Mouse (Mus musculus): Measurements from ENCODE around the gene Man1a2. TPM values are rescaled to one million over a fixed set of nuclear protein-coding genes. Genes with fewer than 3 reads are reported as not detected.

The Man1a2 gene
- polyA plus RNA-seq, 1 experiment from 2014 or later = 74.4 TPM

DNA sequence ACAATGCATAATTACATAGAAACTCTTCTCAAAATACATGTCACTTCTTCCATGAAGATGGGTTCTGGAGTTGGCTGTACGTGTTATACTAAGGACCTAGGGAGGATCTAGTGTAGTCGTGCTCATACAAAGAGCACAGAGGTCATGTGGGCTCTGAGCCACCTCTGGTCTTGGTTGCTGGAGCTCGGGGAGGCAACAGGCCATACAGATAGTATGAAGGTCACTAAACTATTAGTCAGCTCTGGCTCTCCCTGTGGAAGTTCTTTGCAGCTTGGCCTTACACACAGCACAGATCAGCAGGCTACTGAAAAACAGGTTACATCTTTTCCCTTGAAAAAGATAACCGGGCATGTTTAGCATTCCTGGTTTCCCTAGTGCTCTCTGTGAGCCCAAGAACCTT lies 50.5 kb downstream of the Man1a2 start:
- WGBS = 93% methylated on average over 4 of the region's 4 CpGs
- DNase-seq (ENCODE audit: low spot score) = no peak
- H3K9ac ChIP-seq (replicated peaks; ENCODE audit: low read depth) = no peak overlapping the region
- no peak overlapping the region for H3K27ac ChIP-seq (ENCODE audit: low read length)
- H3K9me3 ChIP-seq (ENCODE audit: low read length) = no peaks in the 10 kb centered on the region
- no peak overlapping the region for H3K4me2 ChIP-seq (replicated peaks; ENCODE audit: low read depth, low read length)
- H3K4me3 ChIP-seq (ENCODE audit: low read depth, low read length) = no peak overlapping the region
- H3K36me3 ChIP-seq (ENCODE audit: insufficient read depth, low read length) = no peaks in the 10 kb centered on the region
- no peak for ATAC-seq
- no peak for TF ChIP-seq EP300 (IDR thresholded peaks at IDR 0.05)
- no peaks in the 10 kb centered on the region for H3K27me3 ChIP-seq (replicated peaks; ENCODE audit: insufficient read depth, low read length)
- H3K4me1 ChIP-seq (ENCODE audit: insufficient read depth, low read depth, low read length) = no peaks in the 10 kb centered on the region

DNA sequence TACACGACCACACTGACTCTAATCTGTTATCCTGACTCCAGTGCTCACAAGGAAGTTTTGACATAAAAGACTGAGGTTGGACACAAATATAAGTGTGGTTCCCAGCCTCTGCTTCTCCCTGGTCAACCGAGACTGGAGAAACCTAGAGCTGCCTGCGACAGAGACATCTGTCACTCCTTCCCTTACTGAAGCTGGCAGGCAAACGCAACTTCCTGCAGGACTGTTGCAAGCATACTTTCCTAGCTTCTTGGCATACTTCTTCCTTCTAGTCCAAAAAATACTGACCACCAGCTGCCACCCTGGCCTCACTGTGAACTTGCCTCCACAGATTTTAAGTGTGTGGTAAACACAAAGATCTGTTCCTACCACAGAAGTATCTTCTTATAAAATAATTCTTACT lies 66.8 kb downstream of the Man1a2 start:
- TF ChIP-seq EP300 (IDR thresholded peaks at IDR 0.05) = no peak
- TF ChIP-seq CTCF (IDR thresholded peaks at IDR 0.05) = no peak
- H3K4me3 ChIP-seq (ENCODE audit: low read depth, low read length) = no peak overlapping the region
- H3K27me3 ChIP-seq (replicated peaks; ENCODE audit: insufficient read depth, low read length) = no peaks in the 10 kb centered on the region
- 37% methylated on average over 4 of the region's 4 CpGs for WGBS
- no peaks in the 10 kb centered on the region for H3K36me3 ChIP-seq (ENCODE audit: insufficient read depth, low read length)
- DNase-seq (ENCODE audit: low spot score) = peak; percentile 54
- no peaks in the 10 kb centered on the region for H3K4me1 ChIP-seq (ENCODE audit: insufficient read depth, low read depth, low read length)
- H3K9me3 ChIP-seq (ENCODE audit: low read length) = no peaks in the 10 kb centered on the region
- peak; percentile 48 for ATAC-seq
- no peak overlapping the region for H3K4me2 ChIP-seq (replicated peaks; ENCODE audit: low read depth, low read length)
- no peak overlapping the region for H3K27ac ChIP-seq (ENCODE audit: low read length)
- no peak overlapping the region for H3K9ac ChIP-seq (replicated peaks; ENCODE audit: low read depth)

DNA sequence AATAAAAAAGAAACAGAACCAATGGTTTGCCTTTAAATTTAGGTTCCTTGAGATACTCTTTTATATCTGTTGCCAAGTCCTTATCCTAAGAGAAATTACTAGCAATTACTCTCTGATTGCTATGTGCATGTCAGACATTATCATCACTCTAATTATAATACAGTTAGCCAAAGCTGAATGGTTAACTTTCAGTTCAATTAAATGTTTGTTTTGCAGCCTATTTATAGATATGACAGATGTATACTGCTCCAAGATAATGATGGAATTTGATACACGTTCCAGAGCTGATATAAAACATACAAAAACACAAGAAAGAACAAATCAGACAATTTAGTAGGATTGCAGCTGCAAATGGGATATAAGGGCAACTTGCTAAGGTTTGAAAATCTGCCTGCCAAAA lies 74.4 kb downstream of the Man1a2 start:
- H3K36me3 ChIP-seq (ENCODE audit: insufficient read depth, low read length) = no peaks in the 10 kb centered on the region
- 42% methylated on average over 1 of the region's 1 CpGs for WGBS
- H3K9ac ChIP-seq (replicated peaks; ENCODE audit: low read depth) = no peak overlapping the region
- ATAC-seq = no peak
- no peaks in the 10 kb centered on the region for H3K27me3 ChIP-seq (replicated peaks; ENCODE audit: insufficient read depth, low read length)
- H3K4me2 ChIP-seq (replicated peaks; ENCODE audit: low read depth, low read length) = no peak overlapping the region
- DNase-seq (ENCODE audit: low spot score) = no peak
- H3K4me3 ChIP-seq (ENCODE audit: low read depth, low read length) = no peak overlapping the region
- TF ChIP-seq EP300 (IDR thresholded peaks at IDR 0.05) (no peak), CTCF (IDR thresholded peaks at IDR 0.05) (no peak)
- H3K9me3 ChIP-seq (ENCODE audit: low read length) = no peaks in the 10 kb centered on the region
- no peak overlapping the region for H3K27ac ChIP-seq (ENCODE audit: low read length)
- no peaks in the 10 kb centered on the region for H3K4me1 ChIP-seq (ENCODE audit: insufficient read depth, low read depth, low read length)

DNA sequence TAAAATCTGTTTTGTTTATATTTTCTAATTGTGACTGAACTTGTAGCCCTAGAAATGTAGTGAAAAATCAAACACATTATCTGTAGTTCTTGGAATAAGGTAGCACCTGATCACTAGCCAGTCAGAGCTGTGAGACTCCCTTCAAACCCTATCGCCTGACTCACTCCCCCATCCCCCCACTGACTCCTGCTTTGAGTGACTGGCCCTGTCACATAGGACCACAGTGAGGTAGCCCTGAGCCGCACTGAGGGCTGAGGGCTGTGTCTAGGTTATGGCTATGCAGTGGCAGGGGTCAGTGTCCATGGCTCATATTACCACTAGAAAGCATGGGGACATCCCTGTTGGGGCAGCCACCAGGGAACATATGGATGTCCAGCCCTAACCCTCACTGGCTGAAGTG lies 80.8 kb downstream of the Man1a2 start:
- 68% methylated on average over 2 of the region's 2 CpGs for WGBS
- Histone ChIP-seq H3K36me3 (ENCODE audit: insufficient read depth, low read length) (no peaks in the 10 kb centered on the region), H3K4me2 (replicated peaks; ENCODE audit: low read depth, low read length) (no peak overlapping the region), H3K9ac (replicated peaks; ENCODE audit: low read depth) (no peak overlapping the region), H3K27ac (ENCODE audit: low read length) (no peak overlapping the region), H3K4me1 (ENCODE audit: insufficient read depth, low read depth, low read length) (no peaks in the 10 kb centered on the region), H3K27me3 (replicated peaks; ENCODE audit: insufficient read depth, low read length) (no peaks in the 10 kb centered on the region), H3K4me3 (ENCODE audit: low read depth, low read length) (no peak overlapping the region), H3K9me3 (ENCODE audit: low read length) (no peaks in the 10 kb centered on the region)
- DNase-seq (ENCODE audit: low spot score) (peak; percentile 8), ATAC-seq (no peak)
- TF ChIP-seq CTCF (IDR thresholded peaks at IDR 0.05) (no peak), EP300 (IDR thresholded peaks at IDR 0.05) (no peak)

DNA sequence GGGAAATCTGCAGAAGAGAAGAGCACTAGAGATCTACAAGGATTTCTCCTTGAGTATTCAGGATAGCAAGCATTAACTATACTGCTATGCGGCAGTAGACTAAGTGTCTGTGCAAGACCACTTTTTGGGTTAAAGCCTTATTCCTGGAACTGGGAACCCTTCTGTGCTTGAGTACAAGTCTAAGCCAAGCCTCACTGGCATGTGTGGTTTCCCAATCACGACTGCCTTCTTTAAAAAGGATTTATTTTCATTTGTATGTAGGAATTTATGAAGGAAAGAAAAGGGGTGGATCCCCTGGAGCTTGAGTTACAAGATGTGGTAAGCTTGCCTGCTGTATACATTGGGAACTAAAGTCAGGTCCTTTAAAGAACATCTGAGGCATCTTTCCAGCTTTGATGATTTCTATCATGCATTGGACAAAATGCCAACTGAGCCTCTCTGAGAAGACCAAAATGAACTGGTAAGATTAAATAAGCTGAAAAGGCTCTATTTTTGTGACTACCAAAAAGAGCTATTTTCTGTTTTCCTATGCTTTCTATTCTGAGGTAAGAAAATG lies 86.0 kb downstream of the Man1a2 start:
- H3K9ac ChIP-seq (replicated peaks; ENCODE audit: low read depth) = no peak overlapping the region
- no peak for TF ChIP-seq EP300 (IDR thresholded peaks at IDR 0.05)
- no peak for TF ChIP-seq CTCF (IDR thresholded peaks at IDR 0.05)
- DNase-seq (ENCODE audit: low spot score) (no peak), ATAC-seq (no peak)
- no peak overlapping the region for H3K27ac ChIP-seq (ENCODE audit: low read length)
- no peak overlapping the region for H3K4me2 ChIP-seq (replicated peaks; ENCODE audit: low read depth, low read length)
- H3K36me3 ChIP-seq (ENCODE audit: insufficient read depth, low read length) = no peaks in the 10 kb centered on the region
- H3K4me3 ChIP-seq (ENCODE audit: low read depth, low read length) = no peak overlapping the region
- 79% methylated on average over 2 of the region's 2 CpGs for WGBS
- no peaks in the 10 kb centered on the region for H3K4me1 ChIP-seq (ENCODE audit: insufficient read depth, low read depth, low read length)
- no peaks in the 10 kb centered on the region for H3K27me3 ChIP-seq (replicated peaks; ENCODE audit: insufficient read depth, low read length)
- H3K9me3 ChIP-seq (ENCODE audit: low read length) = no peaks in the 10 kb centered on the region

DNA sequence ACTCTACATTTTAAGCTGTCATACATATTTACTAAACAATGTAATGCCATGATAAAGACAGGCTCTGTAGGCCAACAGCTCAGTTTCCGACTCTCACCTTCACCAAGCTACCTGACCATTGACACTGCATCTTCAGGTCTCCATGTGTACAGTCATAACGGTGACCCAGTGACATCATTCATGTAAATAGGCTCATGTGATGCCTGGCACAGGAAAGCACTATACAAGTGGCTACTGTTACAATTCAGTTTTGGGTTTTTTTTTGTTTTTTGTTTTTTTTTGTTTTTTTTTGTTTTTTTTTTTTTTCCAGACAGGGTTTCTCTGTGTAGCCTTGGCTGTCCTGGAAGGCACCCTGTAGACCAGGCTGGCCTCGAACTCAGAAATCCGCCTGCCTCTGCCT lies 94.2 kb downstream of the Man1a2 start:
- Histone ChIP-seq H3K4me3 (ENCODE audit: low read depth, low read length) (no peak overlapping the region), H3K36me3 (ENCODE audit: insufficient read depth, low read length) (0 out of 2 replicates have a peak, but pooled peaks cover 3% of the 10 kb centered on the region), H3K4me2 (replicated peaks; ENCODE audit: low read depth, low read length) (no peak overlapping the region), H3K27ac (ENCODE audit: low read length) (no peak overlapping the region), H3K9me3 (ENCODE audit: low read length) (no peaks in the 10 kb centered on the region), H3K27me3 (replicated peaks; ENCODE audit: insufficient read depth, low read length) (no peaks in the 10 kb centered on the region), H3K9ac (replicated peaks; ENCODE audit: low read depth) (no peak overlapping the region), H3K4me1 (ENCODE audit: insufficient read depth, low read depth, low read length) (no peaks in the 10 kb centered on the region)
- ATAC-seq = no peak
- no peak for DNase-seq (ENCODE audit: low spot score)
- 96% methylated on average over 4 of the region's 4 CpGs for WGBS
- no peak for TF ChIP-seq CTCF (IDR thresholded peaks at IDR 0.05)
- TF ChIP-seq EP300 (IDR thresholded peaks at IDR 0.05) = no peak
